Mouse (Mus musculus) ovary, adult 18-20 months (tissue): ENCODE data around the gene Otud6a.
"Not testable (repeated sequence)": the region's sequence is repeated elsewhere in the genome, so short reads cannot be mapped to it uniquely, and the experiment has no call there.

Experiments used
- DNase-seq: peaks from one replicate; pipeline ENCODE4 v3.0.0; 2022; ENCODE audit warnings: low spot score, mixed read lengths

The Otud6a gene

DNA sequence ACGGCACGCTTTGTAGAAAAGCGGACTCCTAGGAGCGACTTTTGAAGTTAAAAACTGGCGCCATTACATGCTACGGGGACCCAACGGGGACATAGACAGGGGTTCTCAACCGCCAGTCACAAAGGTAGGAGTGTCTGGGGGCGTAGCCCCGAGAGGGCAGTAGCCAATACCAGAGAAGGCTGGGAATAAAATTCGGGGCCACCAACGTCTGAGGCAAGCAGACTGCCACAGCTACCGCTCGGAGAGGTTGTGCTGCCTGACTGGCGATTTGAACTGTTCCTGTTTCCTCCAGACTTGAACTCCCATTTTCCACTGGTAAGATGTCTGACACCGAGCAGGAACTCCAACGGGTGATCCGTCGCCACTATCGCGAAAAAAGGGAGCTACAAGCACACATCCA lies at the start of gene Otud6a:
Gene Otud6a, plus strand, starts transcription at position 321 of the 400 bp plus-strand sequence.
- no peak for DNase-seq

DNA sequence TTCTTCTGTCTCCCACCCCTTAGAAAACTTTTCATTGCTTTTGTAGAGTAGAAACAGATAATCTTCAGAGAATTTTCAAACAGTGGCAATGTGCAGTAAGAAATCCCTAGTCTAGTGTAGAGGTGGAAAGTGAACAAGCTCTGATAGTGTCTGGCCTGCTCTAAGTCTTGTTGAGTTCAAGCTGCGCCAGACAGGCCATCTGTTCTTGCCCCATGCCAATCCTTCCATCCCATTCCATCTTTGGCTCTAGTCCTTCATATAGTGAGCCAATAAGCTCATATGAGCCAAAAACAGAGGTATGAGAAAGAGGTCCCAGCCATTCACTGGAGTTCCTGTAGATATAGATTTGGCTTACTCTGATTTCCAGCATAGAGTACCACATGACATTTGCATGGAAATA lies 38.9 kb upstream of the Otud6a start:
- DNase-seq, result no peak

DNA sequence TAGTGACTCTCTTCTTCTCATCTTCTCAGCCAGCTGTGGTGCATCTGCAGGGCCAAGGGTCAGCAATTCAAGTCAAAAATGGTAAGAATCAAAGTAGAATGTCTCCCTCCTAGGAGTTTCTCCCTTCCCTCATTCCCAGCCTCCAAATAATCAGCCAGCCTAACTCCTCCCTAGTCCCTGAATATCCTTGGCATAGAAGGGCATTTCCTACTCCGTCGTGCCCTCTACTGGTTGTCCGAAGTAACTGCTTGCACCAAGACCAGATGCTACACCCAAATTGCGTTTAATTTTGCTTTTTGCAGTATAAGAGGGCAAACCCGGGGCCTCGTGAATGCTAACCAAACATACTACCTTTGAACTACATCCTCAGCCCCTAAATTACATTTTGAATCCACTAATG lies 36.5 kb upstream of the Otud6a start:
- no peak for DNase-seq

DNA sequence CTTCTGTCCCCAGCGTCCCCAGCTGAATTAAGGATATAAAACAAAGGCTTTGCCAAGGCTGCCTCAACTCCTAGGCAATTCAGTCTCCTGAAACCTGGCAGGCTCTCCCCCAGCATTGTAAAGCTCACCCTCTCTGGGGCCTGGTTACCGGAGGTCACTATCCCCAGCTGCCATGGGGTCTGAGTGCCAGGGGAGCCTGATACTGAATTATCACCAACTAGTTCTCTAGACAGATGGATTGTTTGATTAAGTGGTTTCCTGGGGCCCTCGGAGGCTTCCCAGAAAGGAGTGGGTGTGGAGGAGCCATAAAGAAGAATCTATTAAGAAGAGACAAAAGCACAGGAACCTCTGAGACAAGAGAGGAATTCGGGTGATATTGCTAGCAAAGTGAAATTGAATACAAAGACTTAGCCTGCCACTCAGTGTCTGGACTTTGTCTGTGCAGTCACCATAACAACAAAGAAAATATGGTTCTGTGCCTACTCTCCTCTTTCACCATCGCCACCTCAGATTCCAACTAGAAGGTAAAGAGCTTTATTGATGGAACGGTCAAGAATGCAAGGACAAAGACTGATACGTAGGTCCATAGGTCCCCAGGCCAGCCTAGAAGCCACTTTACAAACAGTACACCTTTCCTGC lies 34.5 kb upstream of the Otud6a start:
- DNase-seq, result no peak

DNA sequence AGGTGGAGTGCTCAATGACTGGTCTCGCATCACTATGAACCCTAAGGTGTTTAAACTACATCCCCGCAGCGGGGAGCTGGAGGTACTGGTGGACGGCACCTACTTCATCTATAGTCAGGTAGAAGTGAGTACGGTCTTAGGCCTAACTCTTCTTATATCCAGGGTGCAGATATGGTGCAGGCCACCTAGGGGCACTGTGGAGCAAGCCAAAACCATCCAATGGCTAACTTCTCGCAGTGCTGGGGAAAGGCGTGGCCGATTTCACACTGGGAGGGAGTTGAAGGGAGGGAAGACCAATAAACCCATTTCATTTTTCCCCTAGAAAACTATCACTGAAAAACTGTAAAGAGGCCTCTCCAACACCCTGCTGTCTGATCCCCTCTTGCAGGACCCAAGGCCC lies 33.8 kb upstream of the Otud6a start:
- no peak for DNase-seq

DNA sequence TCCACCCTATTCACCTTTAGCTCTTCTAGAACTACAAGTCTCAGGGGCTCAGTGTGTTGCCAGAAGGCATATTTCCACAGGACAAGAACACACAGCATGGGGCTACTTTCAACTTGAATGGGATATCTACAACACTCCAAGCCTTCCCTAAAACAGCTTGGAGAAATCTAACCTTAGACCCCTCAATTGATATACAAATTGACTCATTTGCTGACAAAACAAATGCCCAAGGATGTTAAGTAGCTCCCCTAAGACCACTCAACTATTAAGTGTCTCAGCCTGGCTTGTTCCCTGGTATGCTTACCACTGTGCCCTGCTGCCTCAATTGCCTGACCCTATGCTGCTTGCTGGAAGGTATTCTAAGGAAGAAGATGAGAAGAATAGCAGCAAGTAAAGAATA lies 27.9 kb upstream of the Otud6a start:
- no peak for DNase-seq

DNA sequence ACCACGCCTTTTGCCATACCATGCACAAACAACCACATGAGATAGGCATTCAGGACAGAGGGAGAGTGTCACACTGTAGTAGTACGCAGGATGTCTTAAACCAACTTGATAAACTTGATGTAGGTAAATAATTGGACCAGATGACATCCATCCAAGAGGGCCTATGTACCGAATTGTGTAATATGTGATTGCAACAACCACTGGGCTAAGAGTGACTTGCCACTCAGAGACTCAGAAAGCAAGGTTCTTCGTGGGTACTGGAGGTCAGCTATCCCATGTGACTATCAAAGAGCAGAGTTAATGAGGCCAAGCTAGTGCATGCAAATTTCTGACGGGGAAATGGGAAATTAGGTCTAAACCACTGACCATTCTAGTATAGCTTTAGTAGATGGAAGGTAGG lies 27.2 kb upstream of the Otud6a start:
- DNase-seq, result no peak

DNA sequence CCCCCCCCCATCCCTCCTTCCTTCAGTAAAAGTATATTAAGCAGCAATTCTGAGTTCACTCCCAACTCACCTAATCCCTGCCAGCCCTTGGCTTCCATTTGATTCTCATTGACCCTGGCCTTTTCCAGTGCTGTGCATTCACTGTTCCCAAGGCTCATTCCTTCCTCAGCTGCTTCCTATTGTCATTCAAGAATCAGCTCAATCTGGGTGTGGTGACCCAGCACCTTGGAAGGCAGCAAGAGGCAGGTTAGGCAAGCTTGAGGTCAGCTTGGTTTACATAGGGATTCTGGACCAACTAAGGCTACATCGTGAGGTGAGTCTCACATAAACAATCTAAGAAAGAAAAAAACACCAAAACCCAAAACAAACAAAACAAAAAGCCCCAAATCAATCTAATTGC lies 19.6 kb upstream of the Otud6a start:
- DNase-seq, result no peak

DNA sequence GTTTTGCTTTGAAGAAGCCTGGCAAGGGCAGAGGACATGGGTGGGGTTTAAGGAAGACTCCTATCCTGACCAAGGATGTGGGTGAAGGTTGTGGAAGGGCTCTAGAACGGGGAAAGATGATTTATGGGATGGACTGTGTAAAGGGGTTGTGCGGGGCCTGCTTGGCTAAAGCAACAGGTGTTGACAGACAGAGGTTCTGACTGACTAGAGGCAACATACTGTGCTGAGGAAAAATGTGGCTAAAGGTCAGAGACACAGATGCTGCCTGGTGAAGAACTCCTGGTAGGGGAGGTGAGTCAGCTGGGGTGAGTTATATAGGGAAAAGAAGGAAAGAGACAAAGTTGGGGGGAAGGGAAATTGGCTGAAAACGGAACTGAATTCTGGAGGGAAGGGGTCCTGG lies 3.5 kb downstream of the Otud6a start:
- no peak for DNase-seq

DNA sequence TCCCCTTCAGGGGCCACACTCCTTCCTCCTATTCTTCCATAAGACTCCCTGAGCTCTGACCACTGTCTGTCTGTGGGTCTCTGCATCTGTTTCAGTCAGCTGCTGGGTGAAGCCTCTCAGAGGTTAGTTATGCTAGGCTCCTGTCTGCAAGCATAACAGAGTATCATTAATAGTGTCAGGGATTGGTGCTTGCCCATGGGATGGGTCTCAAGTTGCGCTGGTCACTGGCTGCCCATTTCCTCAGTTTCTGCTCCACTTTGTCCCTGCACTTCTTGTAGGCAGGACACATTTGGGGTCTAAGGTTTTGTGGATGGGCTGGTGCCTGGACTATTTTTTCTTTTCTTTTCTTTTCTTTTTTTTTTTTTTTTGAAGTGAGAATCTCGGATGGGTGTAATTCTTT lies 13.8 kb downstream of the Otud6a start, which contains the start of gene Awat2:
Gene Awat2, minus strand, starts transcription at position 101 of the 400 bp plus-strand sequence.
- DNase-seq, result not testable (repeated sequence)

DNA sequence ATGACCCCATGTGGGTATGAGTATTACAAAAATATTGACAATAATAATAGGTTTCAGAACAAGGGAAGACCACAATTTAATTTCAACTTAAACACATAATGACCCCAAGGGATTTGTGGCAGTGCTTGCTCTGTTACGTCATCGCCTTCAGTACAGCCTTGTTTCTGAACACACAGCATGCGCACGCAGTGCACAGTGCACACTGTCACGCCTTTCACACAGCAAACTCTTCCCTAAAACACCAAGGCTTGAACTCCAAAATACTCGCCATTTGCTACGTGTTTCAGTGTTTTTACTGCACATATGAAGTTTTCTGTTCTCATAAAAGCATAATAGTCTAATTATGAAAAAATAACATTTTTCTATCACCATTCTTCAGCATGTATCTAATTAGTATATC lies 14.7 kb downstream of the Otud6a start:
- no peak for DNase-seq

DNA sequence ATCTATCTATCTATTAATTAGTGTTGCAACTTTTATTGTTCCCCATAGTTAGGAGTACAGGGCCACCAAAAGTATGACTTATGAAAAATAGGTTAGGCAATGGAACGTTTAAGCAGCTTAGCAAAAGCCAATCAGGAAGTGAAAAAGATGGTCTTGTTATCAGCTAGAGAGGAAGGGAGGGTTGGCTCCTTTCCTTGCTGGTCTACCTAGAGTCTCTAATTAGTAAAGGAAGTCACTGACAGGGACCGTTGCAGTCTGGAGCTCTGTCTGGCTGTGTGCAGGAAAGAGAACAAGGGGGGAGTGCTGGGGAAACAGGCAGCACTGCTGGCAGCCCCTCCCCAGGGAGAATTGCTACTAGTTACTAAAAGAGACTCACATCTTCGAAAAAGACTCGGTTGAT lies 39.2 kb downstream of the Otud6a start:
- no peak for DNase-seq

DNA sequence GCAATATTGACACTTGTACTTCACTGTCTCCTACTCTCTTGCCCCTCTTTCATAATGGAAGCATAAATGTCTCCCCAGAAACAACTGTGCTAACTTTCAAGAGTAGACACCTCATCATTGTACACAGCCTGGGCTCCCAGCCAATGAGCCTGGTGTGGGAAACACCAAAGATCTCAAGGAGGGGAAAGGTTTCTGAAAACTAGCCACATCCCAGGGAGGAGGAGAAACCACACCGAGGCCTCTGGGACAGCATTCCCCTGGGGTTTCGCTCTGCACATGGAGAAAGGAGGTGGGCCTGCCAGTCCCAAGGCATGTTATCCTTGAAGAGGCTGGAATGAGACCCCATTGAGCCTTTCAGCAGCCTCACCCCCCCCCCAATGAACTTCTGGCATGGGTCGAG lies 41.3 kb downstream of the Otud6a start:
- DNase-seq, result no peak

DNA sequence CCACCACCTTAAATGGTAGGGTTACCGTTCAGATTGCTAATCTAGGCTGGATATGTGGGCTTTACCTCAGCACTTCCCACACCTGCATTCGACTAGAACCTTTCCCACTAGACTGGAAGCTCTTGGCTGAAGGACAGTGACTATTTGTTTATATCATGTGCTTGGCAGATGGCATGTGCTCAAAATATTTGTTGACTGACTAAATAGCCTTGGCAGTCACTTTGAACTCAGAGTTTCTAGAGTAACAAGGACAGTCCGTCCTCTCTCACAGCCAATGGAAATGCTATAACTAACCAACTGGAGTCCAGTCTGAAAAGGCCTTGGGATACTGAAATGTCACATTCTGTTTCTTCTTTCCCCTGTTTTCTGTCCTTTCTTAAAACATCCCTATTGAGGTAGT lies 42.7 kb downstream of the Otud6a start:
- no peak for DNase-seq

DNA sequence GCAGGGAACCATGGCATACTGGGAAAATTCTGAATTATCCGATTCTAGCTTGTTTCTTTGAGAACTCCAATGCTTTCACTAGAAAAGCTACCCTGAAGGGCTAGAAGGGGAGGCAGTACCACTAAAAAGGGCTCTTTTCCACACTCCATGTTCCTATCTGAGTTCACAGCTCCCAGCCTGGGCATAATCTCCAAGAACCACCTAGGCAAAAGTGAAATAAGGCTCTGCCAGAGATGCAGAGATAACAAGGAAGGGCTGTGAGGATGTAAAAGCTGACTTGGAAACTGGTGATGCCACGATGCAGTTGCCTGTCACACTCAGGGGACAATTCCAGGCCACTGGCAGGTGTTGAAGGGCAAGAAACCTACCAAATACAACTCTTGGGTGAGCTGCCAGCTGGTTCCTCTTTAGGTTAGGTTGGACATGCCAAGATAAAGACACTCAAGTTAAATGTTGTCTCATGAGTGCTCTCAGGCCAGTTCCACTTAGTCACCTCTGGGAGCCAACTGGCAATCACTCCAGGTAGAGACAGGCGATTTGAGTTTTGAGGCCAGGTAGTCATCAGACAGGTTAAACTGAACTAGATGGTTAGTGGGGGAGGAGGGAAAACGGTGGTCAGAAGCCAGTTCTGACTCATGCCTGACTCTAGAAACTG lies 46.9 kb downstream of the Otud6a start:
- no peak for DNase-seq
